Mouse (Mus musculus): ENCODE measurements around the gene Dusp11.
"Not testable (repeated sequence)": the region's sequence is repeated elsewhere in the genome, so short reads cannot be mapped to it uniquely, and the experiment has no call there.

The Dusp11 gene

GRCm38 (mm10) chr6:85936508-85937465 lies 24.7 kb downstream of the Dusp11 start:
- peak; percentile 77 to 80 for DNase-seq (ENCODE audit: low spot score in 2 of 2)

GRCm38 (mm10) chr6:85935646-85936045 lies 25.8 kb downstream of the Dusp11 start:
- no peak for DNase-seq (ENCODE audit: low spot score in 2 of 2)

- no peak for DNase-seq (ENCODE audit: low spot score in 2 of 2)
Measured at GRCm38 (mm10) chr6:85934047-85934446, 27.4 kb downstream of the Dusp11 start.

- no peak for DNase-seq (ENCODE audit: low spot score in 2 of 2)
Measured at GRCm38 (mm10) chr6:85929312-85929711, 32.2 kb downstream of the Dusp11 start.

- no peak for DNase-seq (ENCODE audit: low spot score in 2 of 2)
Measured at GRCm38 (mm10) chr6:85927476-85928464, 33.7 kb downstream of the Dusp11 start.

GRCm38 (mm10) chr6:85926709-85927108 lies 34.8 kb downstream of the Dusp11 start:
- no peak for DNase-seq (ENCODE audit: low spot score in 2 of 2)

- no peak for DNase-seq (ENCODE audit: low spot score in 2 of 2)
Measured at GRCm38 (mm10) chr6:85923643-85924042, 37.8 kb downstream of the Dusp11 start.

- DNase-seq (ENCODE audit: low spot score in 2 of 2): no peak
Measured at GRCm38 (mm10) chr6:85919401-85919800, 42.1 kb downstream of the Dusp11 start.

- not testable (repeated sequence) for DNase-seq (ENCODE audit: low spot score in 2 of 2)
Measured at GRCm38 (mm10) chr6:85918341-85918740, 43.1 kb downstream of the Dusp11 start.

GRCm38 (mm10) chr6:85916596-85916995 lies 44.9 kb downstream of the Dusp11 start:
- no peak for DNase-seq (ENCODE audit: low spot score in 2 of 2)

- peak; percentile 72 to 79 for DNase-seq (ENCODE audit: low spot score in 2 of 2)
Measured at GRCm38 (mm10) chr6:85915539-85916513, 45.6 kb downstream of the Dusp11 start, which contains the start of gene Nat8f1. Nat8f1 (minus strand) TSS chr6:85915687.

- DNase-seq (ENCODE audit: low spot score in 2 of 2): no peak
Measured at GRCm38 (mm10) chr6:85915141-85915538, 46.3 kb downstream of the Dusp11 start.

- DNase-seq (ENCODE audit: low spot score in 2 of 2): no peak
Measured at GRCm38 (mm10) chr6:85911587-85911986, 49.9 kb downstream of the Dusp11 start, which contains the start of gene Tprkb. Tprkb (plus strand) TSS chr6:85911865.

- no peak for DNase-seq (ENCODE audit: low spot score in 2 of 2)
Measured at GRCm38 (mm10) chr6:85909704-85910103, 51.8 kb downstream of the Dusp11 start.

- no peak for DNase-seq (ENCODE audit: low spot score in 2 of 2)
Measured at GRCm38 (mm10) chr6:85908341-85908740, 53.1 kb downstream of the Dusp11 start.

- DNase-seq (ENCODE audit: low spot score in 2 of 2): not testable (repeated sequence)
Measured at GRCm38 (mm10) chr6:85906911-85907351, 54.5 kb downstream of the Dusp11 start.

GRCm38 (mm10) chr6:85904642-85905061 lies 56.8 kb downstream of the Dusp11 start, which contains the start of gene Nat8f4:
Nat8f4 (minus strand) TSS chr6:85904884.
- DNase-seq (ENCODE audit: low spot score in 2 of 2): peak; percentile 58 to 70

GRCm38 (mm10) chr6:85902303-85902702 lies 59.2 kb downstream of the Dusp11 start:
- no peak for DNase-seq (ENCODE audit: low spot score in 2 of 2)

- not testable (repeated sequence) for DNase-seq (ENCODE audit: low spot score in 2 of 2)
Measured at GRCm38 (mm10) chr6:85898596-85899475, 62.6 kb downstream of the Dusp11 start.

Measured in spleen, postnatal 14 days (tissue).